ENCODE assay signal across 9 mouse cellular contexts in genomic region chr6:125046691-125047090, GRCm38 (mm10). TPM values are rescaled to one million over a fixed set of nuclear protein-coding genes. Genes with fewer than 3 reads are reported as not detected.
DNase-seq lines count a peak whose midpoint lies in the region; ATAC-seq and TF ChIP-seq lines count a peak whose summit lies in the region.
"Had no signal": no experiment of that assay in that cellular context is flagged by ENCODE, and none has a peak within 500 bp of the region (broad histone marks: within the 10 kb centered on the region; RNA-seq: fewer than 3 reads in every experiment).

No protein-coding gene starts in this region.

- no peak for ATAC-seq in liver, embryonic 14.5 days (ENCODE audit: insufficient read depth)
- ATAC-seq in neural tube, embryonic 14.5 days (ENCODE audit: low read depth): peak; percentile 44; the same call in 1 of the 2 replicates

- DNase-seq in brain, embryonic 14.5 days (ENCODE audit: low read depth): peak; percentile 94
- DNase-seq in fibroblast of lung, adult 2 months (ENCODE audit: low read depth): peak; percentile 62
- DNase-seq in heart, postnatal 14 days: peak; percentile 85 to 90
- peak; percentile 78 to 93 for DNase-seq in kidney, postnatal 36 days
- peak; percentile 53 to 64 (median 59) for DNase-seq in liver, embryonic 14.5 days (ENCODE audit: low read depth in 3 of 3, low spot score in 3 of 3)
- DNase-seq in telencephalon, adult 2 months (ENCODE audit: low read depth, low spot score): peak; percentile 48

- peaks cover 65% of the 10 kb centered on the region for H3K4me1 ChIP-seq in E14TG2a.4 (replicated peaks; ENCODE audit: low read depth, low read length)
- peaks cover 0 to 7% of the 10 kb centered on the region in 2 experiments; a peak in 3 of 4 replicates for H3K4me1 ChIP-seq in liver, embryonic 14.5 days (replicated peaks; ENCODE audit: control insufficient read depth in 2 of 2, insufficient read depth in 2 of 2, low read length in 1 of 2)
- no peaks in the 10 kb centered on the region for H3K4me1 ChIP-seq in neural tube, embryonic 14.5 days (ENCODE audit: control insufficient read depth, insufficient read depth, low read length)
- H3K4me1 ChIP-seq: heart, embryonic 13.5 days had no signal

- 27% methylated on average over 5 of the region's 5 CpGs for WGBS in liver, embryonic 14.5 days (ENCODE audit: insufficient replicate concordance)
- 41% methylated on average over 5 of the region's 5 CpGs for WGBS in neural tube, embryonic 14.5 days

- TF ChIP-seq EP300 in liver, embryonic 14.5 days (IDR thresholded peaks at IDR 0.05; ENCODE audit: low read depth): no peak

- TF ChIP-seq POLR2A in brain, embryonic 14.5 days (IDR thresholded peaks at IDR 0.05; ENCODE audit: borderline replicate concordance, extremely low read depth, insufficient read depth, insufficient read length, poor library complexity, severe bottlenecking): no peak

- no peak overlapping the region for H3K9ac ChIP-seq in liver, embryonic 14.5 days (replicated peaks)
- H3K9ac ChIP-seq in neural tube, embryonic 14.5 days (replicated peaks; ENCODE audit: low read depth, low read length): no peak overlapping the region
- H3K9ac ChIP-seq: heart, embryonic 13.5 days had no signal

- peaks cover 6% of the 10 kb centered on the region; the same call in 1 of the 2 replicates for H3K27me3 ChIP-seq in E14TG2a.4 (ENCODE audit: insufficient read depth, low read length)
- no peaks in the 10 kb centered on the region for H3K27me3 ChIP-seq in liver, embryonic 14.5 days (ENCODE audit: control insufficient read depth, insufficient read depth, low read length)
- no peaks in the 10 kb centered on the region for H3K27me3 ChIP-seq in neural tube, embryonic 14.5 days (ENCODE audit: control insufficient read depth, insufficient read depth, low read length)
- H3K27me3 ChIP-seq: heart, embryonic 13.5 days had no signal

- no peaks in the 10 kb centered on the region for H3K9me3 ChIP-seq in E14TG2a.4 (ENCODE audit: low read length)
- no peaks in the 10 kb centered on the region for H3K9me3 ChIP-seq in liver, embryonic 14.5 days (ENCODE audit: control insufficient read depth, low read length)
- H3K9me3 ChIP-seq in neural tube, embryonic 14.5 days (ENCODE audit: control insufficient read depth, low read length): no peaks in the 10 kb centered on the region
- H3K9me3 ChIP-seq: heart, embryonic 13.5 days had no signal

- peaks cover 72% of the 10 kb centered on the region for H3K36me3 ChIP-seq in E14TG2a.4 (ENCODE audit: insufficient read depth, low read length)
- H3K36me3 ChIP-seq in liver, embryonic 14.5 days (replicated peaks; ENCODE audit: control insufficient read depth, insufficient read depth, low read depth): peaks cover 11% of the 10 kb centered on the region
- peaks cover 56% of the 10 kb centered on the region for H3K36me3 ChIP-seq in neural tube, embryonic 14.5 days (ENCODE audit: control insufficient read depth, insufficient read depth, low read length)

- H3K4me2 ChIP-seq in liver, embryonic 14.5 days (ENCODE audit: low read depth): no peak overlapping the region
- no peak overlapping the region for H3K4me2 ChIP-seq in neural tube, embryonic 14.5 days (ENCODE audit: low read depth, low read length)
- H3K4me2 ChIP-seq: heart, embryonic 13.5 days had no signal

- intact Hi-C loops in heart, postnatal 14 days (cut with DNase I): loop anchor here (1.0 to 5.0 kb wide), 2 partner anchors 36 to 226 kb away; no protein-coding TSS in a partner anchor

- peak; percentile 83 for TF ChIP-seq CTCF in E14TG2a.4 (conservative IDR thresholded peaks at IDR 0.05; ENCODE audit: low read length)
- peak; percentile 83 for TF ChIP-seq CTCF in brain, embryonic 14.5 days (IDR thresholded peaks at IDR 0.05; ENCODE audit: borderline replicate concordance, extremely low read depth, insufficient read depth, insufficient read length)
- peak; percentile 92 for TF ChIP-seq CTCF in liver, embryonic 14.5 days (IDR thresholded peaks at IDR 0.05; ENCODE audit: low read depth)

- no peak overlapping the region for H3K4me3 ChIP-seq in E14TG2a.4 (replicated peaks; ENCODE audit: low read length)
- H3K4me3 ChIP-seq in liver, embryonic 14.5 days (ENCODE audit: insufficient read depth in 1 of 2, low read depth in 2 of 2, low read length in 2 of 2): no peak overlapping the region
- no peak overlapping the region for H3K4me3 ChIP-seq in neural tube, embryonic 14.5 days (ENCODE audit: low read depth, low read length)
- H3K4me3 ChIP-seq: heart, embryonic 13.5 days had no signal

- no peak overlapping the region for H3K27ac ChIP-seq in liver, embryonic 14.5 days
- no peak overlapping the region for H3K27ac ChIP-seq in neural tube, embryonic 14.5 days (ENCODE audit: low read depth, low read length)
- H3K27ac ChIP-seq: heart, embryonic 13.5 days had no signal

RNA-seq across cellular contexts. Expression of gene Acrbp, which starts 2.8 kb away (rescaled TPM):
- 29.5 and 32.6 TPM in 2 replicates for polyA plus RNA-seq in brain, embryonic 14.5 days (2012; rRNA removed)
- 1 to 10 TPM; 3.8 to 4.5 TPM for total RNA-seq in heart, postnatal 14 days (2021)
- 2.1 and 3.1 TPM in 2 replicates for polyA plus RNA-seq in liver, embryonic 14.5 days (2012; rRNA removed)
- 1.3 and 2.0 TPM in 2 replicates for polyA plus RNA-seq in liver, embryonic 14.5 days (2014; fragmentation: Nextera tagmentation; extraction: Ambion mirVana)
- polyA plus RNA-seq in neural tube, embryonic 14.5 days (2014; fragmentation: Nextera tagmentation; extraction: Ambion mirVana): 16.8 and 19.8 TPM in 2 replicates

RNA-seq across cellular contexts. Expression of gene Ing4, which starts 7.1 kb away (rescaled TPM):
- polyA plus RNA-seq in brain, embryonic 14.5 days (2012; rRNA removed): 127 and 169 TPM in 2 replicates
- total RNA-seq in heart, postnatal 14 days (2021): 10 to 100 TPM; 40.6 to 41.9 TPM
- polyA plus RNA-seq in liver, embryonic 14.5 days (2012; rRNA removed): 14.1 and 17.9 TPM in 2 replicates
- polyA plus RNA-seq in liver, embryonic 14.5 days (2014; fragmentation: Nextera tagmentation; extraction: Ambion mirVana): 17.2 and 21.9 TPM in 2 replicates
- 105 and 116 TPM in 2 replicates for polyA plus RNA-seq in neural tube, embryonic 14.5 days (2014; fragmentation: Nextera tagmentation; extraction: Ambion mirVana)

RNA-seq across cellular contexts. Expression of gene Lpar5, which starts 21.0 kb away (rescaled TPM):
- polyA plus RNA-seq in brain, embryonic 14.5 days (2012; rRNA removed): 1.0 and 1.2 TPM in 2 replicates
- total RNA-seq in heart, postnatal 14 days (2021): under 1 TPM; 0.41 to 0.83 TPM
- polyA plus RNA-seq in liver, embryonic 14.5 days (2012; rRNA removed): 1.6 and 1.8 TPM in 2 replicates
- polyA plus RNA-seq in liver, embryonic 14.5 days (2014; fragmentation: Nextera tagmentation; extraction: Ambion mirVana): 0.68 and 1.0 TPM in 2 replicates
- 0.70 and 0.91 TPM in 2 replicates for polyA plus RNA-seq in neural tube, embryonic 14.5 days (2014; fragmentation: Nextera tagmentation; extraction: Ambion mirVana)

RNA-seq across cellular contexts. Expression of gene Zfp384, which starts 37.7 kb away (rescaled TPM):
- polyA plus RNA-seq in brain, embryonic 14.5 days (2012; rRNA removed): 107 and 118 TPM in 2 replicates
- 10 to 100 TPM; 24.4 to 24.8 TPM for total RNA-seq in heart, postnatal 14 days (2021)
- 20.2 and 22.2 TPM in 2 replicates for polyA plus RNA-seq in liver, embryonic 14.5 days (2012; rRNA removed)
- polyA plus RNA-seq in liver, embryonic 14.5 days (2014; fragmentation: Nextera tagmentation; extraction: Ambion mirVana): 2.9 and 3.1 TPM in 2 replicates
- 12.3 and 16.5 TPM in 2 replicates for polyA plus RNA-seq in neural tube, embryonic 14.5 days (2014; fragmentation: Nextera tagmentation; extraction: Ambion mirVana)

RNA-seq across cellular contexts. Expression of gene Chd4, which starts 49.1 kb away (rescaled TPM):
- polyA plus RNA-seq in brain, embryonic 14.5 days (2012; rRNA removed): 69.8 and 142 TPM in 2 replicates
- total RNA-seq in heart, postnatal 14 days (2021): 100 to 1,000 TPM; 141 to 145 TPM
- 13.9 and 24.7 TPM in 2 replicates for polyA plus RNA-seq in liver, embryonic 14.5 days (2012; rRNA removed)
- 19.7 and 24.3 TPM in 2 replicates for polyA plus RNA-seq in liver, embryonic 14.5 days (2014; fragmentation: Nextera tagmentation; extraction: Ambion mirVana)
- 72.1 and 82.2 TPM in 2 replicates for polyA plus RNA-seq in neural tube, embryonic 14.5 days (2014; fragmentation: Nextera tagmentation; extraction: Ambion mirVana)
